Mouse (Mus musculus): ENCODE measurements around the gene Adgra3. TPM values are rescaled to one million over a fixed set of nuclear protein-coding genes. Genes with fewer than 3 reads are reported as not detected.

Gene Adgra3
- total and polyA plus RNA-seq, 3 experiments, result not detected

DNA sequence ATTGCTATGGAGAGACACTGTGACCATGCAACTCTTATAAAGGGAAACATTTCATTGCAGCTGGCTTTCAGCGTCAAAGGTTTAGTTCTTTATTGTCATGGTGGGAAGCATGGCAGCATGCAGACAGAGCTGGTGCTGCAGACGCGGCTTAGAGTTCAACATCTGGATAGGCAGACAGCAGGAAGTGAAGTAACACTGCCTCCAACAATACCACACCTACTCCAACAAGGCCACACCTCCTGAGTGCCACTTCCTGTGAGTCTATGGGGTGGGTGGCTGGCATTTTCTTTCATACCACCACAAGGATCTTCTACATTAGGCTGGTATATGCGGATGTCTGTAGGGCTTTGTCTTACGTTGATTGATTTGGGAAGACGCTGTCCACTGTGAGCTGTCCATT lies 29.1 kb downstream of the Adgra3 start:
- Histone ChIP-seq H3K27ac (ENCODE audit: insufficient read depth, low read depth) (no peak overlapping the region), H3K27me3 (replicated peaks) (no peaks in the 10 kb centered on the region), H3K79me2 (replicated peaks; ENCODE audit: control insufficient read depth, extremely low read depth, insufficient read depth, poor library complexity, severe bottlenecking) (no peaks in the 10 kb centered on the region), H3K4me1 (ENCODE audit: control insufficient read depth in 1 of 2, insufficient read depth in 2 of 2) (no peaks in the 10 kb centered on the region), H3K9me3 (replicated peaks; ENCODE audit: low read length) (peaks cover 74% of the 10 kb centered on the region), H3K9ac (ENCODE audit: insufficient read depth, low read depth) (no peak overlapping the region), H3K4me2 (ENCODE audit: insufficient read depth, low read depth, poor library complexity, severe bottlenecking) (no peak overlapping the region), H3K36me3 (replicated peaks in 1 of 2; ENCODE audit: control insufficient read depth in 1 of 2, insufficient read depth in 1 of 2, low read length in 1 of 2) (no peaks in the 10 kb centered on the region), H3K4me3 (replicated peaks in 1 of 3; ENCODE audit: low read depth in 2 of 3, low read length in 2 of 3, poor library complexity in 1 of 3) (no peak overlapping the region)
- no peak for DNase-seq (ENCODE audit: extremely low read depth)
- dilution Hi-C loops (cut with MboI; ENCODE audit: extremely low pct_ligation_motif_present, extremely low pct_unique_long_range_greater_than_20kb, low sequenced_read_pairs) (no loop called here), in situ Hi-C loops (cut with MboI; ENCODE audit: low pct_ligation_motif_present, low pct_unique_long_range_greater_than_20kb, low sequenced_read_pairs) (no loop called here)
- no peak for TF ChIP-seq TCF12 (IDR thresholded peaks at IDR 0.05; ENCODE audit: low read depth, low read length)
- TF ChIP-seq ETS1 (conservative IDR thresholded peaks at IDR 0.05; ENCODE audit: low read depth, low read length), result no peak
- TF ChIP-seq BHLHE40 (IDR thresholded peaks at IDR 0.05; ENCODE audit: low read depth, low read length), result no peak
- no peak for TF ChIP-seq CHD1 (IDR thresholded peaks at IDR 0.05; ENCODE audit: low read depth, low read length)
- TF ChIP-seq UBTF (IDR thresholded peaks at IDR 0.05; ENCODE audit: low read depth, low read length), result no peak
- no peak for TF ChIP-seq ZNF384 (IDR thresholded peaks at IDR 0.05; ENCODE audit: low read depth, low read length)
- TF ChIP-seq ZMIZ1 (IDR thresholded peaks at IDR 0.05; ENCODE audit: low read depth, low read length), result no peak
- TF ChIP-seq USF2 (conservative IDR thresholded peaks at IDR 0.05; ENCODE audit: low read depth, low read length), result no peak
- TF ChIP-seq NRF1 (IDR thresholded peaks at IDR 0.05; ENCODE audit: low read depth, low read length), result no peak
- TF ChIP-seq GABPA (IDR thresholded peaks at IDR 0.05; ENCODE audit: insufficient replicate concordance, low read depth, low read length), result no peak
- TF ChIP-seq MAZ (IDR thresholded peaks at IDR 0.05; ENCODE audit: low read depth, low read length), result no peak
- no peak for TF ChIP-seq TBP (conservative IDR thresholded peaks at IDR 0.05; ENCODE audit: low read depth, low read length)
- no peak for TF ChIP-seq HCFC1 (IDR thresholded peaks at IDR 0.05; ENCODE audit: low read depth, low read length)
- TF ChIP-seq KAT2A (IDR thresholded peaks at IDR 0.05; ENCODE audit: insufficient replicate concordance, low read length), result no peak
- no peak for TF ChIP-seq JUN (IDR thresholded peaks at IDR 0.05; ENCODE audit: insufficient read depth, low read depth, low read length)
- TF ChIP-seq MEF2A (IDR thresholded peaks at IDR 0.05; ENCODE audit: borderline replicate concordance, low read depth, low read length), result no peak
- no peak for TF ChIP-seq CHD2 (IDR thresholded peaks at IDR 0.05; ENCODE audit: low read length)
- TF ChIP-seq RCOR1 (conservative IDR thresholded peaks at IDR 0.05; ENCODE audit: low read depth, low read length), result no peak
- TF ChIP-seq NELFE (IDR thresholded peaks at IDR 0.05; ENCODE audit: low read depth, low read length), result no peak

- DNase-seq (ENCODE audit: extremely low read depth), result no peak
- in situ Hi-C loops (cut with MboI; ENCODE audit: low pct_ligation_motif_present, low pct_unique_long_range_greater_than_20kb, low sequenced_read_pairs), result no loop called here
- dilution Hi-C loops (cut with MboI; ENCODE audit: extremely low pct_ligation_motif_present, extremely low pct_unique_long_range_greater_than_20kb, low sequenced_read_pairs), result no loop called here
- H3K27me3 ChIP-seq (replicated peaks), result no peaks in the 10 kb centered on the region
- no peak overlapping the region for H3K4me3 ChIP-seq (replicated peaks in 1 of 3; ENCODE audit: low read depth in 2 of 3, low read length in 2 of 3, poor library complexity in 1 of 3)
- no peak overlapping the region for H3K9ac ChIP-seq (ENCODE audit: insufficient read depth, low read depth)
- H3K27ac ChIP-seq (ENCODE audit: insufficient read depth, low read depth), result no peak overlapping the region
- H3K4me1 ChIP-seq (ENCODE audit: control insufficient read depth in 1 of 2, insufficient read depth in 2 of 2), result no peaks in the 10 kb centered on the region
- H3K36me3 ChIP-seq (replicated peaks in 1 of 2; ENCODE audit: control insufficient read depth in 1 of 2, insufficient read depth in 1 of 2, low read length in 1 of 2), result no peaks in the 10 kb centered on the region
- peaks cover 78% of the 10 kb centered on the region for H3K9me3 ChIP-seq (replicated peaks; ENCODE audit: low read length)
- no peak for TF ChIP-seq HCFC1 (IDR thresholded peaks at IDR 0.05; ENCODE audit: low read depth, low read length)
- TF ChIP-seq KAT2A (IDR thresholded peaks at IDR 0.05; ENCODE audit: insufficient replicate concordance, low read length), result no peak
- no peak for TF ChIP-seq CHD2 (IDR thresholded peaks at IDR 0.05; ENCODE audit: low read length)
- no peak for TF ChIP-seq MAZ (IDR thresholded peaks at IDR 0.05; ENCODE audit: low read depth, low read length)
- no peak for TF ChIP-seq JUN (IDR thresholded peaks at IDR 0.05; ENCODE audit: insufficient read depth, low read depth, low read length)
- no peak for TF ChIP-seq JUND (conservative IDR thresholded peaks at IDR 0.05; ENCODE audit: low read depth, low read length)
- TF ChIP-seq NRF1 (IDR thresholded peaks at IDR 0.05; ENCODE audit: low read depth, low read length), result no peak
- TF ChIP-seq TCF12 (IDR thresholded peaks at IDR 0.05; ENCODE audit: low read depth, low read length), result no peak
- no peak for TF ChIP-seq MEF2A (IDR thresholded peaks at IDR 0.05; ENCODE audit: borderline replicate concordance, low read depth, low read length)
- no peak overlapping the region for H3K4me2 ChIP-seq (ENCODE audit: insufficient read depth, low read depth, poor library complexity, severe bottlenecking)
- H3K79me2 ChIP-seq (replicated peaks; ENCODE audit: control insufficient read depth, extremely low read depth, insufficient read depth, poor library complexity, severe bottlenecking), result no peaks in the 10 kb centered on the region
Observed at GRCm38 (mm10) chr5:50027561-50027960, 31.2 kb downstream of the Adgra3 start.
